Mouse (Mus musculus) MEL (cell line): ENCODE measurements around the gene Tfdp2.

ENCODE experiments used
- CHD2 ChIP-seq: IDR thresholded peaks from 2 replicates; pipeline ENCODE4 v1.6.1; 2011; ENCODE audit warnings: low read length, improper control_type of control experiment
- CTCF ChIP-seq, 3 experiments: IDR thresholded peaks in 2 of 3; conservative IDR thresholded peaks in 1 of 3; 2 replicates each; pipeline ENCODE4 v1.5.1; 2011 to 2012; ENCODE audit warnings: low read length in 3 of 3, low read depth in 2 of 3, mild to moderate bottlenecking in 2 of 3, improper control_type of control experiment in 1 of 3, inconsistent platforms in 1 of 3, mixed read lengths in 1 of 3, moderate library complexity in 1 of 3; ENCODE audit not compliant: control insufficient read depth in 1 of 3, insufficient read depth in 1 of 3, poor library complexity in 1 of 3, severe bottlenecking in 1 of 3
- ETS1 ChIP-seq: IDR thresholded peaks from 2 replicates; pipeline ENCODE4 v1.6.1; 2012; ENCODE audit warnings: low read depth, mild to moderate bottlenecking, inconsistent platforms, low read length, improper control_type of control experiment, moderate library complexity
- GABPA ChIP-seq: IDR thresholded peaks from 2 replicates; pipeline ENCODE4 v1.6.1; 2012; ENCODE audit warnings: low read depth, mild to moderate bottlenecking, inconsistent platforms, low read length, improper control_type of control experiment, moderate library complexity
- GATA1 ChIP-seq: IDR thresholded peaks from 2 replicates; pipeline ENCODE4 v1.6.1; 2011; ENCODE audit warnings: low read depth, low read length, improper control_type of control experiment
- POLR2A ChIP-seq, 2 experiments: IDR thresholded peaks; 2 replicates each; pipeline ENCODE4 v1.6.1; 2011 to 2012; ENCODE audit warnings: low read length in 2 of 2, mild to moderate bottlenecking in 2 of 2, control low read depth in 1 of 2, improper control_type of control experiment in 1 of 2, low read depth in 1 of 2, moderate library complexity in 1 of 2; ENCODE audit not compliant: control insufficient read depth in 1 of 2, insufficient read depth in 1 of 2, poor library complexity in 1 of 2
- UBTF ChIP-seq: IDR thresholded peaks from 2 replicates; pipeline ENCODE4 v1.6.1; 2012; ENCODE audit warnings: low read depth, mild to moderate bottlenecking, inconsistent platforms, low read length, improper control_type of control experiment, moderate library complexity, borderline replicate concordance; ENCODE audit not compliant: insufficient read depth
- ZNF384 ChIP-seq: IDR thresholded peaks from 2 replicates; pipeline ENCODE4 v1.6.1; 2012; ENCODE audit warnings: low read depth, mild to moderate bottlenecking, inconsistent platforms, low read length, improper control_type of control experiment

GRCm38 (mm10) chr9:96312074-96312473 is 116.0 kb downstream of the Tfdp2 start:
- TF ChIP-seq CTCF (IDR thresholded peaks at IDR 0.05 in 2 of 3, conservative IDR thresholded peaks at IDR 0.05 in 1 of 3; ENCODE audit: control insufficient read depth in 1 of 3, insufficient read depth in 1 of 3, low read depth in 2 of 3, low read length in 3 of 3, poor library complexity in 1 of 3, severe bottlenecking in 1 of 3) = no peak
- TF ChIP-seq POLR2A (IDR thresholded peaks at IDR 0.05; ENCODE audit: control insufficient read depth in 1 of 2, insufficient read depth in 1 of 2, low read depth in 1 of 2, low read length in 2 of 2, poor library complexity in 1 of 2) = no peak
- TF ChIP-seq GATA1 = no peak
- TF ChIP-seq ZNF384 = no peak
- no peak for TF ChIP-seq ETS1
- no peak for TF ChIP-seq CHD2
- no peak for TF ChIP-seq UBTF
- TF ChIP-seq GABPA = no peak
